Mouse (Mus musculus) cerebellum, adult 9-11 months (tissue): ENCODE data around the gene AW549877.

Experiments
- DNase-seq: peaks from one replicate; pipeline ENCODE4 v3.0.0; 2022

Gene AW549877

DNA sequence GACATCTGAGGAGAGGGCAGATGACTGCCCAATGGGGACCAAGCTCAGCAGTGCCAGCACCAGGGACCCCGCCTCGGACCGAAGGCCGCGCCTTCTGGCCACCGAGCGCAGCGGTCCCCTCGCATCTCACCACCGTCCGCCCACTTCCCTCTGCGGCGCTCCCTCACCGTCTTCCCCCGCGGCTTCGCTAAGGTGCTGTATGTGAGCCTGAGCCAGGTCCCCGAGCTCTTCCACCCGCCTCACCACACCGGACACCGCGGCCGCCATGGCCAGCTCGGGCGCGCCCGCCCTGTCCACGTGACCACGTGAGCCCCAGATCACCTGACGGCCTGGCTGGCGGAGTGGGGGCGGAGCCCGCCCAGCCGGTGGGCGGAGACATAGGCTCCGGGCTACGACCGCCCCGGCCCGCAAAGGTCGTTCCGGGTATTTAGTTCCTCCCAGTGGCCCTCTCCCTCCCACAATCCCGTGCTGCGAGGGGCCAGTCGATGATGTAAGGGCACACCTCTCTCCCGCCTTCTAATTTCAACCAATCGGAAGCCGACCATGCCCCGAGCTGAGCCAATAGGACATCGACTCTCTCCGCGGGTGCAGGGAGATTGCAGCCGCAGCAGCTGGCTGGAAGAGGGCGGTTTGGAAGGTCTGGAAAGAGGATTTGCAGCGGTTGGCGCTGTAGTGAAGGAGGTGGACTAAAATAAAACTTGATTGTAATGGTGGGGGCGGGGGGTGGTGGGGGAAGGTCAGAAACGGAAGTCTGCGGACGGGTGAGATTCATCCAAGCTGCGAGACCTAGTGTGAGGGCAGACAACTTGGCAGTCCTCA is at the start of gene AW549877:
TSS of gene AW549877 (minus strand) at position 297 of the 819 bp plus-strand sequence.
- DNase-seq, result peak; percentile 100

DNA sequence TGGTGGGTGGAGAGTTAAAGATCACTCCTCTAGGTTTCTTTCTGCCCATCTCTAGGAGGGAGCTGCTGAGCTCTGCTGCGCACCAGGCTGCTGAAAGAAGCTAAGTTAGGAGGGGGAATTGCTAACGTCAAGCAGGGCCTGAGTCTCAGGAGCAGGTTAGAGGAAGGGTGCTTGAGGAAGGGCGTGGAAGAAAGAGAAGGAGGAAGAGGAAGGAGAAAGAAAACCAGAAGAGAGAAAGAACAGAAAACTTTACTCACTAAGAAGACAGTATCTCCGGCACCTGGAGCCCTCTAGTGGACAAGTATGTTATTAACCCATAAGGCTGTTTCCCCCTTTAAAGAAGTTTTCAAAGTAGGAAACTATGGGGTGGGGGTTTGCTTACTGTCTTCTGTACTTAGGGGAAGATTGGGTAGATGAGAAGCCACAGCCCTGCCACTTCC is 47.5 kb upstream of the AW549877 start:
- DNase-seq, result no peak

DNA sequence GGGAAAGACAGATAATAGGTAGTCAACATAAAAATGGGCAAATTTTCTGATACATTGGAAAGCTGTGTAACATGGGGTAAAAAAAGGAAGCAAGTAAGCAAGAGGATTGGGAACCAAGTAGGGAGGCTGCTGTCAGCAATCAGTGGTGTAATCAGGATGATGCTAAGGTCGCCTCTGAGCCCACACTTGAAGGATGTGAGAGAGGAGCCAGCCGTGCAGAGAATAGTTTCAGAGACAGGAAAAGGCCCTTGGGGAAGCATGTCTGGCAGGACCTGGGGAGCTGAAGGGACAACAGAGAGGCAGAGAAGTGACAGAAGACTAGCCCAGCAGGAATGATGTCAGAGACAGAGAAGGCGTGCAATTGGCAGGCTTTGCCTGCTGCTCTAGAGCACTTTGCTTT is 46.9 kb upstream of the AW549877 start:
- no peak for DNase-seq

DNA sequence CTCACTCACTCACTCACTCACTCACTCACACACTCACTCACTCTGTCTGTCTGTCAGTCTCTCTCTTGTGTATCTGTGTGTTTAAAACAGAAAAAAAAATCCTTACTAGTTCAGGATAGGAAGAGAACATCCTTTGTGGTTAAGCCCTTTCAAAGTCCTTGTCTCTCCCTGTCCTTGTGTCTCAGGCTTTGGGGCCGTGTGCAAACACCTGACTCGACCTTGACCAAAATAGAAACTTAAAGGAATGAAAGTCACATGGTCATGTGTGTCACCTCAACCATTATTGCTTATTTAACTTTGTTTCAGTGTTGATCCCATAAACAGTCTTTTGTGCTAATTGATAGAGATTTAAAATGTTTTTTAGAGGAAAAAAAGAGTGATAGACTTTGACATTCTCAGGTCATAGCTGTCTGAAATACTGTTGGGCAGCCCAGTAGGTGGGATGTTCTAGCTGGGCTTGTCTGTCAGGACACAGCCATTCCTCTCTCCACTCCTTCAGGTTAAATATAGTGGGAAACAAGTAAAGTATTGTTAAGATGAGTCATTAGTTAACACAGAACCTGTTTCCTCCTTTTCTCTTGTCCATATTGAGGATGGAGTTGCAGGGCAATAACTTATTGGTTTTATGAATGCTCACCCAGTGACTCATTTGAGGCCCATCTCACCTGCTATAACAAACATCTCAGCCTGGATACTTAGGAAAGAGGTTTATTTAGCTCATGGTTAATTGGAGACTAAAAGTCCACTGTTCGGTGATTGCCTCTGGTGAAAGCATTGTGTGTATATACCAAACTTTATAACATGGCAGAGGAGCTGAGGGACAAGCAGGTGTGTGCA is 37.8 kb upstream of the AW549877 start:
- DNase-seq, result no peak

DNA sequence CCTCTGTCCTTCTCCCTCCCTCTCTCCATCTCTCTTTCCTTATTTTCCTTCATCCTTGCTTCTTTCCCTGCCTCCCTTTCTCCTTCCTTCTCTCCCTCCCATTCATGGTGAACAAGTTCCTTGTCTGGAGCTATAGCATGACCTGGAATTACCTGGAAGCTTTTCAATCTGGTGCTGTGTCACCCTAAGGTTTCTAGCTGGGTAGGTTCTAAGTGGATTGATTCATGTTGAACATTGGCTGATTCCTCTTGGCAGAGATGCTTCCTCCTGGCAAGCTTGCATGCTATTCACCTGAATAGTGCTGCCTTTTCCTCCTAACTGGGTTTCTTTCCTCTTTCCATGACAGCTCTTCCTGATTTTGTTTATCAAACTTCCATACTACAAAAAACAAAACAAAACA is 33.4 kb upstream of the AW549877 start:
- peak; percentile 58 for DNase-seq

DNA sequence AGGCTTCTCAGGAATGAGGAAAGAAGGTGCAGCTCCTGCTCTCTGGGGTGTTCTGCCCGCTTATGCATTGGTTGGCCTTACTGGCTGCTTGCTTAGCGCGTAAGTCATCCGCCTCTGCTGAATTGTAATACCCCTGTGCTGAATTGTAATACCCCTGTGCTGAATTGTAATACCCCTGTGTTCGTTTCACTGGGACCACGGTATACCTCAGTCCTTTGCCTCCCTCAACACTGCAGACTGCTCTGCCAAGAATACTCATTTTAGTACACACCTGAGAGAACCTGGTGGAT is 32.8 kb upstream of the AW549877 start:
- DNase-seq, result no peak

DNA sequence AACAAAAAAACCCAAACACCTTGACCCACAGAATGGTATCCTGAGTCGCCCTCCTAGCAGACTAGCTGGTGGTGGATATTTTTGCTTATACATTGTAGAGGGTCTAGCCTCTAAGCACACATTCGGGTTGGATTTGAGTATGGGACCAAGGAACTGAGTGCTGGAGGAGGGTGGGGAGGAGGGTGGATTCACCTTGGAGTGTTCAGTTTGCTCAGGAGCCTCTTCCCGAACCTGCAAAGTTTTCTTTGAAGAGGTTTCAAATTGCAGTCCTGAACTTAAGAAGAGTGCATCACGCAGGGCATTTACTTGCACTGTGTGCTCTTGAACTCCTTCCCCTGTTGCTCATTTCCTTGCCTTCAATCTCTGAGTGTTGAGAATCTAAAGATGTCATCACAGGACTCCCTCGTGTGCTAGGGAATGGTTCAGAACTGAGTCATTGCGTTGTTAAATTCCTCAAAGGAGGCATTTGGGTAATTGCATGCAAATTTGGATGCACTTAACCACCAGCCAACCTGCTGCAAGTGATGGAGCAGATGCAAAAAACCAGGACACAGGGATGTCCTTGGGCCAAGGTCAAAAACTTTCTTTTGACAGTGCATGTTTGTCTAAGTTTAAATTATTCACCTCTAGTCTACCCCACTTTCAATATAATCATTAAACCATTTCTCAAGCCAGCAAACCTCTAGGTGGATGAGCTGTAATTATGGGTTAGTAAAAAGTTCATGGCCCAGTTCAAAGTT is 32.3 kb upstream of the AW549877 start:
- DNase-seq, result no peak

DNA sequence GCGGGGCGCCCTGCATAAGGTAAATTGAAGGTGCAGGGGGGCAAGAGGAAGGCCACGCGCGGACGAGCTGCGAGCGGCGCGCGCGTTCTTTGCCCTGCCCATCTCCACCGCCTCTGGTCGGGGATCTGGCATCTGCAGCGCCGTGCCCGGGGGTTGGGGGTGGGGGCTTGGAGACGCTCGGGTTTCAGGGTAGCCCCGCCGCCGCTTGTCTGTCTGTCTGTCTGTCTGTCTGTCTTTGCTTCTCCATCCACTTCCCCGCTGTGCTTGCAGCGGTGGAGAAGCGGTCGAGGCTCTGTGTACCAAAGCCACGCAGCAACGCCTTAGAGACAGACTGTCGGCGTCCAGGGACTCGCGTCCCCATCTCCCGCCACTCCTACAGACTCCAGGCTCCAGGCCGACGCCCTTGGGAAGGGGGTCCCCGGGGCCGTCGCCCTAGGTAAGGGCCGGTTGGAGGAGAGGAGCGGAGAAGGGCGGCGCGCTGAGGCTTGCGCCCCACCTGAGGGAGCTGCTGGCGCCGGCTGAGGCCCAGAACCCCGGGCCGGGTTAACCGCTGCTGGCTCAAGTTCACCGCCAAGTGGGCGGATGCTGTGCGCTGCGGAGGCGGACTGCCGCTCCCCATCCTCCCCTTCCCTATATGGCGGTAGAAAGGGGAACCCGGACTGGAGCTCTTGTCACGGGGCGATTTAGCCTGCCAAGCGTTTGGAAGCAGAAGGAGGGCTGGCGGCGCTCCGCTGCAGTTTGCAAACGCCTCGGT is 31.5 kb upstream of the AW549877 start:
- peak; percentile 90 for DNase-seq

DNA sequence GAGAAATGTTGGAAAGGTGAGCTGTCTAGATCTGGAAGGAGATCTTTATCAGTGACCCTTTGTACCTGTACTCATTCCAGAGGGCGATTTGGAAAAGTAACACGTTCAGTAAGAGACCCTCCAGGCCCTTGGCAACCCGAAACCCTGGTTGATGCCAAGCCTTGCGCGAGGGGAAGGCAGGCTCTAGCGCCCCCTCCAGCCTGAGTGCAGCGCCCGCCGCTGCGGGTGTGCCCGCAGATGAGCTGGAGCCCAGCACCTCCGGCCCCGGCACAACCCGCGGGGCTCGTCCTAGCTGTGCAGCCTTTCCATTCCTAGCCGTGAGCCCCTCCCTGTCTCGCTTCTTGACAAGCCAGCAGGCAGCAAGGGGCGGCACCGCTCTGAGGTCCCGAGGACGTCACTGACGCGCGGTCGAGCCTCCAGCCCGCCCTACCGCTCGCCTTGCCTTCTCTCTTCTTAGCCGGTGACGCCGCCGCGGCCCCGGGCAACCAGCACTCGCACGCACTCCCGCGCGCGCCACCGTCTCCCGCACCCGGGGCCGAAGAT is 30.8 kb upstream of the AW549877 start, which contains the start of gene Oxct1:
TSS of gene Oxct1 (plus strand) at position 153 of the 543 bp plus-strand sequence.
- peak; percentile 97 for DNase-seq

DNA sequence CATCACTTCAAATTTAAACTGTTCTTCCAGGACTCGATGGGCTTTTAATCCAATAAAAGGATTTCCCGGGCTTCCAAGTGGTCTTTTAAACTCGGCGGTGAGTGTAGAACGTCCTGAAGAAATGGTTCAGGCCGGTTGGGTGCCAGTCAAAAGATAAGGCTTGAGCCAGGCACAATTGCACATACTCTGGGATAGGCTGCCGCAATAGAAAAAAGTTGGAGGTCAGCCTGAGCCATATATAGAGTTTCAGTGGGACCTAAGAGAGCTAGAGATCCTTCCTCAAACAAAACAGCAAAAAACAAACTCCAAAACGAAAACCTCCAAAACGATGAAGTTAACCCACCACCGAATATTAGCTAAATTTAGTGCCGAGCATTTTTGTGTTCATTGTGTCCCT is 30.0 kb upstream of the AW549877 start:
- peak; percentile 30 for DNase-seq

DNA sequence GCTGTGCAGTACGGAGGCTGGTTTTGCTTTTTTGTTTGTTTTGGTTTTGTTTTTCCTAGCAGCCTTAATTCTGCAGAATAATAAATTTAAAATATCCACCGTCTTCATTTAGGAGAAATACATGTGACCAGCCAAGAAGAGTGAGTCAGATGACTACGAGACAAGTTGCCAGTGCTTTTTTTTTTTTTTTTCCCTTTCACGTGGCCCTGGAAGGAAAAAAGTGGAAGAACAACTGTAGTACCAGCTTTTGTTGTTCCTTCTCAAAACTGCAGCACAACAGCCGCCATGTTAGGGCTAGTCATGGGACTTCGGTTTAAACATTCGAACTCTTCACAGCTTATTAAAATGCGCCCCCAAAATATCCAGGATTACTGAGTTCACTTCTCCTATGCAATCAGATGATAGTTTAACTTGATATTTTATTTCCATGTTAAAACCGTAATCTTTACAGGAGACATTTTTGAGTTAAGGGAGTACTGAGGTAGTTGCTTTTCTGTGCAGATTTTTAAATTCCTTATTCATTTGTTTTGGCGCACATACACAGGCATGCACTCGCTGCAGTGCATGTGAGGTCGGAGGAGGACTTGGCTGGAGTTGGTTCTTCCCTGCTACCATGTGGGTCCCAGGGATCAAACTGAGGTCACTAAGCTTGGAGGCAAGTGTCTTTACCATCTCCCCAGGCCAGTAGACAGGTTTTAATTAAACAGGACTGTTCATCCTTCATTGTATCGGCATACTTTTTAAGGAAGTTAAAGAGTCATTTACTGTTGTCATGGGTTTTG is 29.4 kb upstream of the AW549877 start:
- no peak for DNase-seq

DNA sequence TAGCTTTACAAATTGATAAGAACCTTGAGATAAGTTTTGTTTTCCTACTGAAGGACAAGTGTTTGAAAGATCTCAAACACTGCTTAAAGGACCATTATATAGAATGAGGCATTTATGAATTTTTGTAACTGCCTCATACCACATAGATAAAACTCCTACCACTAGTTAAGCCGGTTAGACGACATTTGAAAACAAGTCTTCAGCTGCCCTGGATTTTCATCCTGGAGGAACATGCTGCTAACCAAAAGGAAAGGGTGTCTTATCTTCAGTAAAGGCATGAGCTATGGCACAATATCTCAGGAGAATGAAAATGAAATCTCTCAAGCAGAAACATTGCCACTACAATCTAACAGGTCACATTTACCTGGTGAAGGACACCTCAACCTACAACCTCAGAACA is 28.2 kb upstream of the AW549877 start:
- no peak for DNase-seq

DNA sequence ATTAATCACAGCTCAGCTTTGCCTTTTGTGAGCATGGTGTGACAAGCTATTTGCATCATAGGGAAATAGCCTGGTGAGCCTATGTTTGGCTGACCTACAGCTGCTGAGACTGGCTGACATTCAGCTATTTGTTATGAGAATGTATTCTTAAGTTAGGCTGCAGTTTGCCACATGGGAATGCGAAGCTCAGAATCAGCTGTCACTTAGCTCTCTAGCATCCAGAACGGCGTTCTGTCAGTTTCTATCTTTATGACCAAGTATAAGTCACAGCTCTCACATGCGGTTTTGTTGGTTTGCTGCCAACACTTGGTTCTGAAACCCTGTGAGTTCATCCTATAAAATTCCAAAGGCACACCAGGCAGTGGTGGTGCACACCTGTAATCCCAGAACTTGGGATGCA is 25.2 kb upstream of the AW549877 start:
- no peak for DNase-seq

DNA sequence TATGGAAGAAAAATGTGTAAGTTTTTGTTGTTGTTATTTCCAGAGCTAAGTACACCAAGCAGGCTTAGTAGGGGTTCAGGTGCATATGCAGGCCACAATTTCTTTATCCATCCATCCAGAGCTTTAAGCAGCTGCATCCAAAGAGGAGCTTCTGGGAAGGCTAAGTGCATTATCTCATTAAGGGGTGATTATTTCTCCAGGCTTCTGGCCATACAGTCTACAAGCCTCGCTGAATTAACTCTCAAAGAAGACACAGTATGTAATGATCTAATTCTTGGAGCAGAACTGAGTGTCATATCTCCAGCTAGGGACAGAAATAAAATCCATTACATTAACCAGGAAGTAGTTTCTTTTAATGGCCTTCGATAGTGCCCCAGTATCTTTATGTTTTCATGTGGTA is 18.3 kb upstream of the AW549877 start:
- DNase-seq, result no peak

DNA sequence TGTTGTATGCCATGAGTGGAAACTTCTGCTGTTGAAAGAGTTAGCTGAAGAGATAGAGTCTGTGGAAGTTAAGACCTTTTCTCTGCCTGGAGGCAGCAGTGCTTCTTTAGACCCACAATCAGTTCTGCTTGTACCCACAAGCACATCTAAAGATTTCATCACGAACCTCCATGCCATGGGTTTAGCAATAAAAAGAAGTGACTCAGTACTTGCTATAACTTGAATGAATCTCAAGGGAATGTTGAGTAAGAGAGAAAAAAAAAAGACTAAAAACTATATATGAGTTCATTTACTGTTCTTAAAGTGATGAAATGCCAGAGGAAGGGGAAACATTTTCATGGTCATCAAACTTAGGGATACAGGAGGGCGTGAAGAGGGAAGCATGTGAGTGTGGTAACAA is 5.0 kb upstream of the AW549877 start:
- DNase-seq, result no peak

DNA sequence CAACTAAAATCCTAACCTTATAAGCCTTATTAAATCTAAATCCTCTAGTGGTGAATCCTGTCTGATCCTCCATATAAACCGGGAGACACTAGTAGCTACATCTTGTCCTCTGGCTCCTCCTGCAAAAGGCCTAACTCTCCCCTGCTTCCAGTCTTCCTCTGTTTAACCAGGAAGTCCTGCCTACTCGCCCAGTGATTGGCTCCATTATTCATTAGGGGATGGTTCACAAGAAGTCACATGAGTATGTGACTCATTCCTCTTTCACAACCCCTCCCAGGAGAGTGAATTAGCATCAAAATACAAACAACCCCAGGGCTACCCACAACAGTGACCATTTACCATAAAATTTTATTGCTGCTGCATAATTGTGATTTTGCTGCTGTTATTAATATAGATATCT is 3.6 kb upstream of the AW549877 start:
- DNase-seq, result no peak

DNA sequence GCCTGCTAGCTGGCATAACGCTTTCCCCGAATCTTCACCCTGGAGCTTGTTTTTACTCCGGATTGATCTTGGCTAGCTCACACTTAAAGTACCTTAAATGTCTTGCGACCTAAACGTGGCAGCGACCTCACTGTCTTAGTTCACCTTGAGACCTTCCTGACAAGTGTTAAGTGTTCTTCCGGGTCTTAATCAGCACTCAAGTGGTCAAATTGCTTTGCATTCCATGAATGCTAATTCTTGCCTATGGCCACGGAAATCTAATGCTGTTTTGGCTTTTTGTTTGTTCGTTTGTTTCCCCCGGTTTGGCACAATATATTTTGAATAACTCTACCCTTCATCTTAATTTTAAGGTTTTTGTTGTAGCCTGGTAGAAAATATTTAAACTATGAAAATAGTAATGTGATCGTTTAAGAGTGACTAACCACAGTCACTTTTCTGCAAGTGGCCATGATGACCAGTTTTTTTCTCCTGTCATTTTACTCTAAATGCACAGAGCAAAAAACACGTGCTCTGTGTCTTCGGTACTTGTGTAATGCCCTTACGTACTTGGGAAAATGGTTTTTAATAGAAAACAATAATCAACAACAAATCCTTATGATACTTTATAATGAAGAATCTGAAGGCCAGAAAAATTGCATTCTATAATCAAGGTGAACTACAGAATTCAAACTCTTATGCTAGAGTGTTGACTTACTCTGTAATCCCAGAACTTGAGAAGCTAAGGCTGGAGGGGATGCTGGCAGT is 895 bp upstream of the AW549877 start:
- DNase-seq, result no peak

DNA sequence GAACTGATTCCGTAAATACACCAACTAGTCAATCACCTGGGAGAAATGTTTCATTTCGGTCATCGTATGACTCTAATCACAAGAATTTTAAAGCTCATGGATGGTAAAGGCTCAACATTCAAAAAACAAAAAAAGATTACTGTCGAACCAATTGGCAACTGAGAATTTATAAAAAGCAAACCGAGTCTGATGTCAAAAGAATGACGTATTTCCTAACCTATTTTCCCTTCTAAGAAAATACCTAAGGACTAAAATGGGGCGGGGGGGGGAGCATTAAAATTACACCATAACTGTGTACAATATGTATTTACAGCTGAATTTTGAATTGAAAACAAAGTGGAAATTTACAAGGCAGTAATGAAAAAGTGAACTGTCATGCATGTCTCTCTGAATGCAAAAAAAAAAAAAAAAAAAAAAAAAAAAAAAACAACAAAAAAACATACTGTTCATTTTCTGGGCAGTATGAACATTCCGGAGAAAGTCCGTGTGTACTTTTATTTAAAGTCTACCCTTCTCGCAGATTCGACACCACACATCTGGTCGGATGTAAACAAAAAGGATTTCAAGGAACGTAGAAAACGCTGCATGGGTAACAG is 594 bp downstream of the AW549877 start:
- no peak for DNase-seq

DNA sequence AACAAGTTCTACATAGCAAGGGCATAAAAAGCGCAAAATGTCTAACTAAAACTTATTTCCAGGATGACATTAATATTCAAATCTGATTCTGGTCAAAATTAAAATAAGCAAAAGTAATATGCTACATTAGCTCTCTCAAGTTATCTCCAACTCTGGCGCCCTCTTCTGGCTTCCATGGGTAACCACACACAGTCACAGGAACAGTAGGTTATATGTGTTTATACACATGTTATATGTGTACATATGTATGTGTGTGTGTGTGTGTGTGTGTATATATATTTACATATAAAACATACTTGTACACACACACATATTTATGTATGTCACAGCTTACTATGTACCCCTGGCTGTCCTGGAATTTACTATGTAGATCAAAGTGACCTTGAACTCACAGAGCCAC is 7.6 kb downstream of the AW549877 start:
- DNase-seq, result no peak

DNA sequence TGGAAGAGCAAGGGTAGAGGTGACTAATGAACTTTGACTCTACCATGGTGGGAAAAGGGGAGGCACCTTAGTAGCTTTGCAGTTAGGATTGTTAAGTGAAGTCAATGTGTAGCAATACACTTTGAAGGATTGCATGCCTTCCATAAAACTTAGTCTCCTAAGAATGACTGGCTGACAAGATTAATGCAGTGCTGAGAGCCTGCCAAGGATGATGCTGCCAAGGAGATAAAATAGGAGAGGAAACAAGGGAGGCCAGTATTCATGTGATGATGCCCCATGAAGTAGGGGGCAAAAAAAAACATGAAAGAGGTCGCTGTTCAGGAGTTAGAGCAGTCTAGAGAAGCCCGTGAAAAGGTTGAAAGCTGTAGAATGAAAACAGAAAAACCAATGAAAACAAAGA is 10.7 kb downstream of the AW549877 start:
- DNase-seq, result no peak

DNA sequence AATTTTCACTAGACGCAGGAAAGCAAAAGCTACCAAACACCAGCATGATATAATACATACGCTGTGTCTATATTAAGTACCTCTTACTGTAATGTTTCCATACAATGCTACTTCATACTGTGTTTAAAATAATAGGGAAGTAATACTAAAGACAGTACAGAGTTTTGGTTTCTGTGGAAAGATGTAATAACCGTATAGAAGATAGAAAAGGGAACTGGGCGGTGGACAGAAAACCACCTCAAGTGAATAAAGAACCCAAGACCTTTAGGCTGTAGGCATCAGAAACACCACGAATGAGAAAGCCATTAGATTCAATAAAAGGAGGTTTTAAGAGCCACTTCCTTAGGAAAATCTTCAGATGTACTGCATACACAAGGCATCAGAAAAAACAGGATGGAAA is 12.8 kb downstream of the AW549877 start:
- DNase-seq, result no peak
